Mouse (Mus musculus) embryonic facial prominence, embryonic 12.5 days (tissue): ENCODE results near the gene Gpr85. TPM values are rescaled to one million over a fixed set of nuclear protein-coding genes. Genes with fewer than 3 reads are reported as not detected.

Source experiments
- ATAC-seq: fragments of 200-750 bp; cut with Nextera tagmentation; 2 replicates; pipeline ENCODE4 v1.8.0; 2017; ENCODE audit not compliant: insufficient number of reproducible peaks, insufficient read depth, low FRiP score, low TSS enrichment
- H3K27ac ChIP-seq: fragments of 300-500 bp; sonication (generic); 2 replicates; pipeline ENCODE4 v1.5.1; 2016; ENCODE audit warnings: mild to moderate bottlenecking
- H3K27me3 ChIP-seq: fragments of 300-500 bp; sonication (generic); 2 replicates; pipeline ENCODE4 v1.6.1; 2016; ENCODE audit warnings: mild to moderate bottlenecking, moderate library complexity
- H3K36me3 ChIP-seq: fragments of 300-500 bp; sonication (generic); 2 replicates; pipeline ENCODE4 v1.6.1; 2016; ENCODE audit warnings: mild to moderate bottlenecking
- H3K4me1 ChIP-seq: fragments of 300-500 bp; sonication (generic); 2 replicates; pipeline ENCODE4 v1.6.1; 2016
- H3K4me2 ChIP-seq: fragments of 300-500 bp; sonication (generic); replicated peaks from 2 replicates; pipeline ENCODE4 v1.6.1; 2016; ENCODE audit warnings: mild to moderate bottlenecking, moderate library complexity
- H3K4me3 ChIP-seq: fragments of 300-500 bp; sonication (generic); 2 replicates; pipeline ENCODE4 v1.5.1; 2016; ENCODE audit warnings: mild to moderate bottlenecking
- H3K9ac ChIP-seq: fragments of 300-500 bp; sonication (generic); 2 replicates; pipeline ENCODE4 v1.6.1; 2016; ENCODE audit warnings: mild to moderate bottlenecking, moderate library complexity
- H3K9me3 ChIP-seq: fragments of 300-500 bp; sonication (generic); 2 replicates; pipeline ENCODE4 v1.6.1; 2016; ENCODE audit warnings: mild to moderate bottlenecking, moderate library complexity
- polyA plus RNA-seq: library from polyadenylated mRNA; unstranded; fragments of >200 nt; fragmentation: Nextera tagmentation; extraction: Ambion mirVana; gene quantifications from 2 replicates; pipeline ENCODE4 v1.2.1, GENCODE M21; 2016

Gpr85 gene
- polyA plus RNA-seq, 1 experiment from 2014 or later = 11.3 TPM

DNA sequence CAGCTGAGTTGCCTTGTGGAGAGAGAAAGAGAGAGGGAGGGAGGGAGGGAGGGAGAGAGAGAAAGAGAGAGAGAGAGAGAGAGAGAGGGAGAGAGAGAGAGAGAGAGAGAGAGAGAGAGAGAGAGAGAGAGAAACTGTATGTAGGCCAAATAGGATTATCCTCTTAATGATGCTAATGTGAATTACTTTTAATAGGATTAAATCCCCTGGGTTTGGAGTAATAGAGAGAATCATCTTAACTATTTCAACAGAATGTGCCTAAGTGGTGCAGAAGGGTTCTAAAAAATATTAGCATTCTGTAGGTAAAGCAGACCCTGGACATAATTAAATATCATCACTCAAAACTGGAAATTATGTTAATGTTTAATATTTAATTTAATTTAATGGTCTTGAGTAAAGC is 42.4 kb downstream of the Gpr85 start:
- no peak for ATAC-seq

More for the DNA sequence above, 42.4 kb downstream of the Gpr85 start:
- Histone ChIP-seq H3K4me1 (no peaks in the 10 kb centered on the region), H3K4me3 (no peak overlapping the region), H3K27me3 (no peaks in the 10 kb centered on the region), H3K4me2 (no peak overlapping the region), H3K27ac (no peak overlapping the region), H3K36me3 (no peaks in the 10 kb centered on the region), H3K9ac (no peak overlapping the region), H3K9me3 (no peaks in the 10 kb centered on the region)

Other genes with a start within 250 kb of the Gpr85 start
- 42.3 and 45.4 TPM in 2 replicates for gene Tmem168, start 231.8 kb downstream of the Gpr85 start, polyA plus RNA-seq
- gene Bmt2, start 162.0 kb downstream of the Gpr85 start, polyA plus RNA-seq = 20.1 and 23.6 TPM in 2 replicates
- 107 and 108 TPM in 2 replicates for gene 2610001J05Rik, start 31.6 kb upstream of the Gpr85 start, polyA plus RNA-seq